24 mouse cellular contexts compared by ENCODE assay signal in genomic region chr7:58824686-58825085, GRCm38 (mm10).
DNase-seq lines count a peak whose midpoint lies in the region; ATAC-seq and TF ChIP-seq lines count a peak whose summit lies in the region.
"Had no signal": no experiment of that assay in that cellular context is flagged by ENCODE, and none has a peak within 500 bp of the region (broad histone marks: within the 10 kb centered on the region; RNA-seq: fewer than 3 reads in every experiment).

No protein-coding gene starts in this region.

- H3K4me3 ChIP-seq in gastrocnemius, adult 2 months = no peak overlapping the region
- H3K4me3 ChIP-seq: embryonic facial prominence, embryonic 13.5 days; embryonic facial prominence, embryonic 15.5 days; erythroblast, embryonic 14.5 days; forebrain, embryonic 10.5 days; forebrain, embryonic 12.5 days had no signal

- H3K27ac ChIP-seq in gastrocnemius, adult 2 months = no peak overlapping the region
- H3K27ac ChIP-seq: embryonic facial prominence, embryonic 13.5 days; embryonic facial prominence, embryonic 15.5 days; forebrain, embryonic 10.5 days; forebrain, embryonic 12.5 days had no signal

- peak; percentile 50 for DNase-seq in CD4-positive helper T cell, adult 2 months (ENCODE audit: low read depth, low spot score)
- DNase-seq in induced T-regulatory cell, adult 2 months (ENCODE audit: low read depth) = peak; percentile 55
- no peak for DNase-seq in layer of hippocampus, adult 11-12 months (ENCODE audit: low spot score)
- DNase-seq in gastrocnemius, adult 2 months = no peak
- DNase-seq in right cerebral cortex, postnatal 25 days = no peak
- no peak for DNase-seq in cerebellum, adult 11 months
- DNase-seq: adrenal gland, adult 8-10 months; adrenal gland, postnatal 14 days; adrenal gland, postnatal 36 days; B cell, adult 2 months; cerebellum, adult 18-20 months; cerebellum, adult 8-10 months; cerebellum, adult 9-11 months; cerebellum, postnatal 14 days; cerebellum, postnatal 36 days; embryo, embryonic 11 days had no signal

- TF ChIP-seq CTCF in gastrocnemius, adult 2 months (IDR thresholded peaks at IDR 0.05) = no peak

- intact Hi-C loops in gastrocnemius, adult 2 months (cut with DNase I) = no loop called here

- peak; percentile 81 for ATAC-seq in monocyte, adult 5-6 weeks (replicated peaks; ENCODE audit: insufficient number of reproducible peaks, low FRiP score, low TSS enrichment, poor library complexity, severe bottlenecking)
- ATAC-seq: forebrain, embryonic 14.5 days; forebrain, embryonic 16.5 days had no signal

Comparison
In these comparisons a context has a peak if more than half of its experiments do, and no peak if none do; other contexts are left out.
1. DNase-seq: peak in CD4-positive helper T cell, adult 2 months (single experiment) and induced T-regulatory cell, adult 2 months (single experiment); none in layer of hippocampus, adult 11-12 months (single experiment), gastrocnemius, adult 2 months (single experiment), right cerebral cortex, postnatal 25 days (single experiment) and cerebellum, adult 11 months (single experiment).